Mouse (Mus musculus): ENCODE measurements around the gene Plac1.

Plac1 gene

GRCm38 (mm10) chrX:53196392-53196791, 43.5 kb downstream of the Plac1 start:
- DNase-seq = no peak

- no peak for DNase-seq
These were observed 51.2 kb downstream of the Plac1 start for GRCm38 (mm10) chrX:53188692-53189091.

GRCm38 (mm10) chrX:53179801-53180200, 60.1 kb downstream of the Plac1 start:
- DNase-seq = no peak

GRCm38 (mm10) chrX:53176296-53176695, 63.6 kb downstream of the Plac1 start:
- no peak for DNase-seq

- DNase-seq = no peak
These were observed 71.3 kb downstream of the Plac1 start for GRCm38 (mm10) chrX:53168623-53169022.

GRCm38 (mm10) chrX:53166901-53167525, 72.9 kb downstream of the Plac1 start:
- peak; percentile 8 for DNase-seq

- peak; percentile 37 for DNase-seq
These were observed 73.5 kb downstream of the Plac1 start for GRCm38 (mm10) chrX:53166251-53166900.

- DNase-seq = no peak
These were observed 77.3 kb downstream of the Plac1 start for GRCm38 (mm10) chrX:53162589-53162988.

- no peak for DNase-seq
These were observed 78.3 kb downstream of the Plac1 start for GRCm38 (mm10) chrX:53161583-53161982.

- peak; percentile 63 for DNase-seq
These were observed 78.8 kb downstream of the Plac1 start for GRCm38 (mm10) chrX:53161115-53161514.

- DNase-seq = no peak
These were observed 91.9 kb downstream of the Plac1 start for GRCm38 (mm10) chrX:53148039-53148438.

- DNase-seq = no peak
These were observed 93.5 kb downstream of the Plac1 start for GRCm38 (mm10) chrX:53146389-53146917.

GRCm38 (mm10) chrX:53139641-53140040, 100.3 kb downstream of the Plac1 start:
- no peak for DNase-seq

- no peak for DNase-seq
These were observed 102.8 kb downstream of the Plac1 start for GRCm38 (mm10) chrX:53137066-53137465.

- no peak for DNase-seq
These were observed 110.4 kb downstream of the Plac1 start for GRCm38 (mm10) chrX:53129501-53129900.

- no peak for DNase-seq
These were observed 113.3 kb downstream of the Plac1 start for GRCm38 (mm10) chrX:53126492-53127033.

- DNase-seq = no peak
These were observed 114.0 kb downstream of the Plac1 start for GRCm38 (mm10) chrX:53125838-53126467.

- no peak for DNase-seq
These were observed 116.3 kb downstream of the Plac1 start for GRCm38 (mm10) chrX:53123562-53123961.

GRCm38 (mm10) chrX:53118631-53119030, 121.3 kb downstream of the Plac1 start:
- no peak for DNase-seq

- no peak for DNase-seq
These were observed 121.9 kb downstream of the Plac1 start for GRCm38 (mm10) chrX:53118019-53118418.

GRCm38 (mm10) chrX:53114994-53115393, 124.9 kb downstream of the Plac1 start:
- DNase-seq = no peak

- no peak for DNase-seq
These were observed 129.8 kb downstream of the Plac1 start for GRCm38 (mm10) chrX:53110142-53110541.

GRCm38 (mm10) chrX:53107127-53107526, 132.8 kb downstream of the Plac1 start:
- DNase-seq = no peak

GRCm38 (mm10) chrX:53101165-53101564, 138.7 kb downstream of the Plac1 start:
- no peak for DNase-seq

Data from kidney, postnatal 10 days (tissue).